Mouse (Mus musculus) E14TG2a.4 (cell line): Measurements from ENCODE around the gene Gm6993.

ENCODE experiments used
- H3K27me3 ChIP-seq: 2 replicates; pipeline ENCODE4 v1.6.1; 2014; ENCODE audit warnings: low read length, control low read depth; ENCODE audit not compliant: insufficient read depth
- H3K36me3 ChIP-seq: 2 replicates; pipeline ENCODE4 v1.6.1; 2014; ENCODE audit warnings: low read length, control low read depth; ENCODE audit not compliant: insufficient read depth
- H3K4me1 ChIP-seq: replicated peaks from 2 replicates; pipeline ENCODE4 v1.6.1; 2014; ENCODE audit warnings: low read depth, low read length, control low read depth
- H3K4me3 ChIP-seq: replicated peaks from 2 replicates; pipeline ENCODE4 v1.5.1; 2014; ENCODE audit warnings: mild to moderate bottlenecking, low read length
- H3K9me3 ChIP-seq: 2 replicates; pipeline ENCODE4 v1.6.1; 2014; ENCODE audit warnings: low read length, control low read depth
- CTCF ChIP-seq: conservative IDR thresholded peaks from 2 replicates; pipeline ENCODE4 v1.5.1; 2014; ENCODE audit warnings: low read length
- NANOG ChIP-seq: IDR thresholded peaks from 2 replicates; pipeline ENCODE4 v1.6.1; 2014; ENCODE audit warnings: borderline replicate concordance, low read length, mixed read lengths
- POU5F1 ChIP-seq: IDR thresholded peaks from 2 replicates; pipeline ENCODE4 v1.6.1; 2014; ENCODE audit warnings: low read length, borderline replicate concordance

Gm6993 gene

DNA sequence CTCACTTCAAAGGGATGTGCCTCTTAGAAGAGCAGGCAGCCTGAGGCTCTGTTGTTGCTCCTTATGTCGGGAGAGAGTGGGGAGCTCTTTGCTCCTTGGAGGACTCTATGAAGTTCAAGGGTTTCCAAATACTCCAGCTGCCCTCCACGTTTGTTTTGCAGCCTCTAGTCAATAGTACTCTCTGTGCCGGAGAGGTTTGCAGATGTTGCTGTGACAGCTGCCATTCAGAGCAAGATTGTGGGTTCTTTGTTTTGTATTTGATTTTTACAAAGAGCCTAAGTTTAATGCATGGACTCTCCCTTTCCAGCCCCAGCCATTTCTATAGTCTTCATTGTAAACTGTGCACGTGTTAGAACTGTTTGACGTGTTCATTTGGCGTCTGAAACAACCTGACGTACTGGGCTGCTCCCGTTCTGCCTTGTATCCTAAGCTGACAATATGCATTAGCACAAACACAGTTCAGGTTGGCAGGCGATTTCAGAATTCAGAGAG is 40.6 kb downstream of the Gm6993 start:
- no peak for TF ChIP-seq CTCF
- no peak for TF ChIP-seq POU5F1
- Histone ChIP-seq H3K9me3 (no peaks in the 10 kb centered on the region), H3K4me1 (peaks cover 13% of the 10 kb centered on the region; the same call in 1 of the 2 replicates), H3K4me3 (no peak overlapping the region), H3K36me3 (peaks cover 92% of the 10 kb centered on the region), H3K27me3 (no peaks in the 10 kb centered on the region)

DNA sequence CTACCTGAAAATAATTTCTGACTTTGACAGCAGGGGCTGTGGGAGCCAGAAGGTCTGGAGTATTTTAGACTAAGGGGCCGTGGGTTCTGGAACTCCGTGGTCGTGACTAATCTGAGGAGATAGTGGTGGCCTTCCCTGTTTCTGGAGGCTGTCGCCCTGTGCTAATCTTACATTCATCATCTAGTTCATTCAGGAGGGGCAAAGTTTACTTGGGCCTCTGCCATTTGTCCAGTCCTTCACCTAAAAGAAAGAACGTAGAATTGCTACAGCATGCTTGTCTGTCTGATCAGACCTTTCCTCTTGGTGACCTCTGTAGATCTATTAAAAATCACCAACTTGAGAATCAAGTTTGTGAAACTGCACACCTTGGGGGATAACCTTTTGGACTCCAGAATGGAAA is 41.7 kb downstream of the Gm6993 start:
- TF ChIP-seq POU5F1 = no peak
- TF ChIP-seq NANOG = no peak
- TF ChIP-seq CTCF = no peak
- H3K36me3 ChIP-seq = peaks cover 93% of the 10 kb centered on the region
- H3K9me3 ChIP-seq = no peaks in the 10 kb centered on the region
- peaks cover 22% of the 10 kb centered on the region for H3K4me1 ChIP-seq
- H3K27me3 ChIP-seq = no peaks in the 10 kb centered on the region
- no peak overlapping the region for H3K4me3 ChIP-seq

DNA sequence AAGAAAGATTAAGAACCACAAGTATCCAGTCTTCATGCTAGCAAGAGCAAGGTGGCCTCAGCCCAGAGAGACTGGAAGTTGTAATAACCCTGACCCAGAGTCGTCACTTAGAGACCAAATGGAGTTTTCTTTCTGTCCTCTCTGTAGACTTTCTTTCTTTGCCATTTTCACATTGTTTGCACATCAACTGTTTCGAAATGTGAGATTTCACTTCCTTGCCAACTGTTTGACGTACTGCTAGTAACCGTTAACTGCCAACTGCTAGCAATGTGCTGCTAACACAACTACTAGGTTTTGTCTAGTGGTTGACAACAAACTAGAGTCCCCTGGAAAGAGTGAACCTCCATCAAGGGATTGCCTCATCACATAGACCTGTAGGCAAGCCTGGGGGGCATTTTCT is 42.6 kb downstream of the Gm6993 start:
- TF ChIP-seq NANOG = no peak
- no peak for TF ChIP-seq CTCF
- no peak for TF ChIP-seq POU5F1
- peaks cover 95% of the 10 kb centered on the region for H3K36me3 ChIP-seq
- peaks cover 26% of the 10 kb centered on the region for H3K4me1 ChIP-seq
- no peaks in the 10 kb centered on the region for H3K27me3 ChIP-seq
- no peak overlapping the region for H3K4me3 ChIP-seq
- no peaks in the 10 kb centered on the region for H3K9me3 ChIP-seq

DNA sequence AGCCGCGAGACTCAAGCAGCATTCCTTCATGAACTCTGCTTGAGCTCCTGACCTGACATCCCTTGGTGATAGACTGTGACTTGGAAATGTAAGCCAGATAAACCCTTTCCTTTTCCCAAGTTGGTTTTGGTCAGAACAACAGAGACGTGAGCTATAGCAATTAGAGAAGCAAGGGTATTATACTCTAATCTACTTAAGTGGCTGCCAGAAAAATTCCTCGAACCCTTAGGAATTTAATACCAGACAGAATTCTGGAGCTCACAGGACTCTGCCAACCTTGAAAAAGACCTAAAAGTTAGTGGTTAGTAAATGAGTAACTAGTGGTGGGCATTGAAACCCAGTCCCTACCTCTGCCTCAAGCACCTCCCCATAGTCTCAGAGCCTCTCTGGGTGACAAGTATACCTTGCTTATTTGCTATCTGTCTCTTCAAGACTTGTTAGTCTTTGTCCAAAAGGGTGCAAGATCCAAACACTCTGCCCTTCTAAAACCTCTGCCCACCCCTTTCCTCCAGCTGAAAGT is 43.1 kb downstream of the Gm6993 start:
- no peaks in the 10 kb centered on the region for H3K27me3 ChIP-seq
- no peaks in the 10 kb centered on the region for H3K9me3 ChIP-seq
- peaks cover 28% of the 10 kb centered on the region for H3K4me1 ChIP-seq
- TF ChIP-seq POU5F1 (no peak), NANOG (no peak), CTCF (no peak)
- no peak overlapping the region for H3K4me3 ChIP-seq
- peaks cover 95% of the 10 kb centered on the region for H3K36me3 ChIP-seq

DNA sequence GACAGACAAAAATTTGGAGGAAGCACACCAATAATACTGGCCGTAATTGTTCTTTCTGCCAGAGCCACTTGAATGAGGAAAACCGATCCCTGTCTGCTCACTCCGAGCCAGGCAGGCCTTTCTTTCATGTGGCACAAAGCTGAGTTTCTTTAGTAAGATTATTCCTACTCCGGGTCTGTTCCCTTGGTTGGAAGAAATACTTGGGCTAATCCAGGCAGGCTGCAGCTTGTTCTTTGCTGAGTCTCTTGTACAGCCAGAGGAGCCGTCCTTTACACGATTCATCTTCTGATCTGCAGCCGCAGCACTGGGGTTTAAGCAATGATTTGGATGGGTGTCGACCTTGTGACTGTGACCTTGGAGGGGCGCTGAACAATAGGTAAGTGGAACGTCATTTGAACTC is 48.5 kb downstream of the Gm6993 start:
- H3K9me3 ChIP-seq = no peaks in the 10 kb centered on the region
- H3K4me1 ChIP-seq = peaks cover 61% of the 10 kb centered on the region
- no peak for TF ChIP-seq POU5F1
- no peak for TF ChIP-seq NANOG
- no peak for TF ChIP-seq CTCF

More for the DNA sequence above, 48.5 kb downstream of the Gm6993 start:
- no peaks in the 10 kb centered on the region for H3K27me3 ChIP-seq
- H3K4me3 ChIP-seq = no peak overlapping the region
- peaks cover 80% of the 10 kb centered on the region for H3K36me3 ChIP-seq
